In the genomic region with DNA sequence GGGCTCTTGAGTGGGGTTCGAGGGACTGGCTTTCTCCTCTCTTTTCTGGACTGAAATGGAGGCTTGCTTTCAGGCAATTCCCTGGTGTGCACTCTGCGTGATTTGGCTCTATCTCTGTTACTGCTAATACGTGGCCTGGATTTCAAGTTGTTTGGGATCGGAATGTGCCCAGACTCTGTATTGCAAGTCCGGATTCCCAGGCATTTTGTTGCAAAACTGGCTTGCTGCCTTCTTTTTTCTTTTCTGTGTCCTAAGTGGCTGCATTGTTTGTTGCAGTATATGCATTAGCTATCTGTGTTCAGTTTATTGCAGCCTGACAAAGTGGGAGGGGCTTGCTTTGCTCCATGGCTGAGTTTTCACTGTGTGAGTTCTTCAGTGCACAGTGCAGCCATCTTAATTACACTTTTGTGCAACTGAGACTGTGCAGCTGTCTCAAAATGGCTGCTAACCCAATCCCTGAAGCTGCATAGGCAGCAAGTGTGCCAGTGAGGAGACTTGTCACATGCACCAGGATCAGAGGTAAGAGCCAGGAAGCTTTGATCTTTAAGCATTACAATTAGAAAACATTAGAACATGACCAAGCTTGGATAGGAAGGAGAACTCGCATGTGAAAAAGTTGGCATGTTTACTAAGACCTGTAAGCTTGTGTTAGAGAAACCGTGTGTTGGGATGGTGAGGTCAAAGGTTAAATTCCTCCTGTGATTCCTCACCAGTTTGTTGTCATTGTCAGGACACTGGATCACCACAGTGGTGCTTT, we compare ENCODE assay signal across 8 mouse cellular contexts. TPM values are rescaled to one million over a fixed set of nuclear protein-coding genes. Genes with fewer than 3 reads are reported as not detected.
DNase-seq lines count a peak whose midpoint lies in the region; ATAC-seq and TF ChIP-seq lines count a peak whose summit lies in the region.

No protein-coding gene starts in this region.

- peak; percentile 42 to 63; a peak in 3 of 4 replicates for ATAC-seq in hematopoietic stem cell, adult 5-6 weeks (replicated peaks in 1 of 2; ENCODE audit: insufficient read depth in 1 of 2, low FRiP score in 2 of 2, low TSS enrichment in 1 of 2, low read depth in 1 of 2, poor library complexity in 2 of 2, severe bottlenecking in 2 of 2)
- peak; percentile 90 for ATAC-seq in lung, embryonic 14.5 days (ENCODE audit: insufficient read depth)

- H3K9me3 ChIP-seq in lung, embryonic 14.5 days (ENCODE audit: low read depth, low read length): no peaks in the 10 kb centered on the region; the same call in 1 of the 2 replicates

- H3K27me3 ChIP-seq in lung, embryonic 14.5 days (ENCODE audit: insufficient read depth, low read length): no peaks in the 10 kb centered on the region

- H3K27ac ChIP-seq in lung, embryonic 14.5 days (ENCODE audit: low read depth): peak overlapping the region; percentile 87

- peak overlapping the region; percentile 55 for H3K4me2 ChIP-seq in lung, embryonic 14.5 days

- peaks cover 16% of the 10 kb centered on the region for H3K36me3 ChIP-seq in lung, embryonic 14.5 days (ENCODE audit: insufficient read depth)

- peaks cover 19% of the 10 kb centered on the region for H3K4me1 ChIP-seq in lung, embryonic 14.5 days (ENCODE audit: insufficient read depth)

- TF ChIP-seq CTCF in lung, embryonic 14.5 days (IDR thresholded peaks at IDR 0.05; ENCODE audit: low read depth): no peak

- peak; percentile 94 for DNase-seq in adipocyte (ENCODE audit: low spot score)
- peak; percentile 94 to 95 for DNase-seq in cerebellum, postnatal 10 days
- peak; percentile 74 to 87 for DNase-seq in frontal cortex, adult 2 months (ENCODE audit: extremely low spot score in 1 of 2, low spot score in 1 of 2)
- DNase-seq in layer of hippocampus, adult 9-10 months (ENCODE audit: low spot score): peak; percentile 72
- DNase-seq in lung, embryonic 14.5 days: peak; percentile 94
- DNase-seq in ovary, postnatal 10 days (ENCODE audit: low spot score): peak; percentile 35
- no peak for DNase-seq in T-cell, adult 2 months (ENCODE audit: low spot score)

- no peak overlapping the region for H3K9ac ChIP-seq in lung, embryonic 14.5 days

- 9% methylated on average over 7 of the region's 7 CpGs for WGBS in lung, embryonic 14.5 days

- H3K4me3 ChIP-seq in lung, embryonic 14.5 days (ENCODE audit: low read depth, low read length): peak overlapping the region; percentile 20; the same call in 1 of the 2 replicates

RNA-seq across cellular contexts. Expression of a gene that starts 26.7 kb away (rescaled TPM):
- polyA plus RNA-seq in frontal cortex, adult 2 months (2012; rRNA removed): 42.8 and 49.5 TPM in 2 replicates
- 59.3 and 112 TPM in 2 replicates for total RNA-seq in hematopoietic stem cell, adult 5-6 weeks (2017)
- 48.3 and 56.1 TPM in 2 replicates for polyA plus RNA-seq in lung, embryonic 14.5 days (2014; fragmentation: Nextera tagmentation; extraction: Ambion mirVana)
